Mouse (Mus musculus) testis, adult 2 months (tissue): ENCODE results near the gene Gucd1. TPM values are rescaled to one million over a fixed set of nuclear protein-coding genes. Genes with fewer than 3 reads are reported as not detected.

Source experiments
- H3K27ac ChIP-seq: fragments of 200-500 bp; 2 replicates; pipeline ENCODE4 v1.5.1; 2012; ENCODE audit warnings: low read depth, low read length; ENCODE audit not compliant: control insufficient read depth, insufficient read depth
- H3K27me3 ChIP-seq: fragments of 200-500 bp; 2 replicates; pipeline ENCODE4 v1.6.1; 2012; ENCODE audit warnings: mild to moderate bottlenecking, low read length, moderate library complexity; ENCODE audit not compliant: control insufficient read depth, insufficient read depth
- H3K36me3 ChIP-seq: fragments of 200-500 bp; 2 replicates; pipeline ENCODE4 v1.6.1; 2012; ENCODE audit warnings: mild to moderate bottlenecking, low read length; ENCODE audit not compliant: control insufficient read depth, insufficient read depth
- H3K4me1 ChIP-seq: fragments of 200-500 bp; 2 replicates; pipeline ENCODE4 v1.6.1; 2012; ENCODE audit warnings: low read length; ENCODE audit not compliant: control insufficient read depth, insufficient read depth
- H3K4me3 ChIP-seq: fragments of 200-500 bp; 2 replicates; pipeline ENCODE4 v1.5.1; 2012; ENCODE audit warnings: low read depth, mild to moderate bottlenecking, low read length, moderate library complexity, mixed read lengths; ENCODE audit not compliant: control insufficient read depth
- CTCF ChIP-seq: fragments of 200-500 bp; IDR thresholded peaks from 2 replicates; pipeline ENCODE4 v1.5.1; 2012; ENCODE audit warnings: low read depth, mild to moderate bottlenecking, inconsistent platforms, low read length, moderate library complexity; ENCODE audit not compliant: control insufficient read depth, insufficient read depth, insufficient replicate concordance
- POLR2A ChIP-seq: fragments of 200-500 bp; IDR thresholded peaks from 2 replicates; pipeline ENCODE4 v1.6.1; 2012; ENCODE audit warnings: low read depth, mild to moderate bottlenecking, inconsistent platforms, low read length, moderate library complexity; ENCODE audit not compliant: control insufficient read depth
- polyA plus RNA-seq: library from polyadenylated mRNA; depleted of rRNA; stranded (reverse); fragments of >200 nt; gene quantifications from 2 replicates; pipeline ENCODE4 v1.2.3, GENCODE M21; 2012

Gene Gucd1
- polyA plus RNA-seq, 1 experiment, result 15.1 TPM

DNA sequence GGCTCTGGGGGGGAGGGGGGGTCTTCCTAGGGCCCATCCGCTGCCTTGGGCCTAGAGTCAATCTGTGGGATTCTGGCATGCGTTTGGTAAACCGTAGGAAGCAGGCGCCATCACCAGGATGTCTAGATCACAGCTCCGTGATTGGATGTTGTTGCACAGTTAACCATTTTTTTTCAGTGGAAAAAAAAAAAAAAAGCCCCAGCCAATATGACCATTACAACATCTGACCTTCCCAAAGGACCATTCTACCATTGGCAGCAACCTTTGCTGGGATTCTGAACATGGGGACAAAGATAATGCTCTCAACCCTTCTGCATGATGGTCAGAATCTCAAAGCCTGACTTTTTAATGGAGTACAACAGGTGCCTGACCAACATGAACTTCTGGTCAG is 87.6 kb downstream of the Gucd1 start:
- no peaks in the 10 kb centered on the region for H3K36me3 ChIP-seq
- no peak overlapping the region for H3K4me3 ChIP-seq
- no peaks in the 10 kb centered on the region; the same call in 1 of the 2 replicates for H3K4me1 ChIP-seq
- H3K27ac ChIP-seq, result no peak overlapping the region
- no peaks in the 10 kb centered on the region for H3K27me3 ChIP-seq
- TF ChIP-seq CTCF, result no peak
- no peak for TF ChIP-seq POLR2A

DNA sequence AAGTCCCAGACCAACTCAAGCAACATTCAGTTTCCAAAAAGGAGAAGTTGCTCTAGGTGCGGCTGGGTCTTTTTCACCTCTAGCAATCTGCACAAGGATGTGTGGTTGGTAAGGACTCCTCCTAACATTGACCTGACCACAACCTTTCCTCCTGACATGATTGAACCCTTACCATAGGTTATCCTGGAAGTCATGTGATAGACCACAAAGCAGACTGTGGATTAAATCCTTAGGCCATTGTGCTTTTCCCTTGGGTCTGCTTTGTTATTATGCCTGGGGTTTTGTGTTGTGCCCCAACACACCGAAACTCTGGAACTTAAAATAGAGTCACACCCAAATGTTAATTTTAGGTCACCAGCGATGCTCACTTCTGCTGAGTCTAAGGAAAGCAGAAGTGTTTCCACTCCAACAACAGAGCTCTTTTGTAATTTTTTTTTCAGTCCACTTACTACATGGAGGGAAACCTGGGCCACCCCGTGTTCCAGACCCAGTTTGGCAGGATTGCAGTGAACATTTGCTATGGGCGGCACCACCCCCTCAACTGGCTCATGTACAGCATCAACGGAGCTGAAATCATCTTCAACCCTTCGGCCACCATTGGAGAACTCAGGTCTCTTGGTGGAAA is 88.1 kb downstream of the Gucd1 start:
- Histone ChIP-seq H3K4me3 (no peak overlapping the region), H3K27ac (no peak overlapping the region), H3K36me3 (no peaks in the 10 kb centered on the region), H3K27me3 (no peaks in the 10 kb centered on the region), H3K4me1 (no peaks in the 10 kb centered on the region; the same call in 1 of the 2 replicates)
- TF ChIP-seq POLR2A (no peak), CTCF (no peak)

DNA sequence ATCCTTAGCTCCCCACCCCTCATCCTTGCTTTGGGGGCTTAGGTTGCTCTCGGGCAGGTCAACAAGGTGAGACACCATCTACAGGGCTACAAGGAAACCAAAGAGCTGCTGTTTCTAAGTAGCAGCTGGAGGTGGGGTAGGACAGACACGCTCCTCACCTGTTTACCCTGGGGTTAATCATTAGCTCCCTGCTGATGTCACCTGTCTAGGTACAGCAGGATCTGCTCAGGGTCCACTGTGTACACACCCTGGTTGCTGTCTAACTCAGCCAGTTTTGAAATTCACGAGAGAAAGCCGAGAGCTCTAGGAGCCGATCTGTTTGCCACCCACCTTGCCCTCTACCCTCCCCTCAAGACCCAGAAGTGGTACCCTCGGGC is 88.8 kb downstream of the Gucd1 start:
- H3K4me3 ChIP-seq, result no peak overlapping the region
- TF ChIP-seq POLR2A (no peak), CTCF (no peak)

DNA sequence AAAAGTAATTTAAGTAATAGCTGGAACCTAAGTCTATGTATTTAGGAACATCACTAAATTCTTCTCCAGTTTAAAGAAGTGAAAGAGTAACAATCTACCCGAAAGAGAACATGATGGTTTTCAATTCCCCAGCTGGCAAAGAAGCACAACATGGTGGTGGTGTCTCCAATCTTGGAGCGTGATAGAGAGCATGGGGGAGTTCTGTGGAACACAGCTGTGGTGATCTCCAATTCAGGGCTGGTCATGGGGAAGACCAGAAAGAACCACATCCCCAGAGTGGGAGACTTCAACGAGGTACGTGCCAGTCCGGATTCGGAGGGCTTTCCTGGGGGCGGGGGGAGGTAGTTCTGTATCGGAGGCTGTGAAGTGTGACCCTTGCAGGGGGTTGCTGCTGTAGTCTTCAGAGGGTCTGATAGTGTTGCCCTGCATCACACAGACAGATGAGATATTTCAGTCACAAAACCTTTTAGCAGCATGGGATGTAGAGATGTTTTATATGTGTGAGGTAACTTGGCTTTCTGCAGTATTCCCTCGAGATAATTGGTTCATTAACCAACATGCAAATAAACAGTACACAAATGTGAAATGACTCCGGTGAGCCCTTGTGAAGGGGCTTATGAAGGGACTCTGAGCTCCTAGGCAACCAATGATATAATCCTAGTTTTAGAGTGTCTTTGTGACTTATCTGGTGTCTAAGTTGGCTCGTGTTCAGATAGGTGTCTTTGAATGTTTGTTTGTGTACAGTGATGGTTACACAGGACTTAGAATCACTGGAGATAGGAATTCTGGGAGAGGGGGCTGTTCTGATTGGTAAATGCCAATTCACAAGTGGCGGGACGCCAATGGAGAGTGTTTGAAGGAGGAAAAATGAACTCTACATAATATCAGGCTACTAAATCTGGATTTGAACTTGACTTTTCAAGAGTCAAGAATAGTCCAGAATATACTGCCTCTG is 89.4 kb downstream of the Gucd1 start:
- no peak overlapping the region for H3K27ac ChIP-seq
- H3K4me3 ChIP-seq, result no peak overlapping the region
- TF ChIP-seq POLR2A (no peak), CTCF (no peak)
- H3K27me3 ChIP-seq, result no peaks in the 10 kb centered on the region
- no peaks in the 10 kb centered on the region for H3K36me3 ChIP-seq
- no peaks in the 10 kb centered on the region; the same call in 1 of the 2 replicates for H3K4me1 ChIP-seq

More for the DNA sequence above, 88.8 kb downstream of the Gucd1 start:
- no peaks in the 10 kb centered on the region for H3K36me3 ChIP-seq
- no peaks in the 10 kb centered on the region; the same call in 1 of the 2 replicates for H3K4me1 ChIP-seq
- H3K27ac ChIP-seq, result no peak overlapping the region
- H3K27me3 ChIP-seq, result no peaks in the 10 kb centered on the region

DNA sequence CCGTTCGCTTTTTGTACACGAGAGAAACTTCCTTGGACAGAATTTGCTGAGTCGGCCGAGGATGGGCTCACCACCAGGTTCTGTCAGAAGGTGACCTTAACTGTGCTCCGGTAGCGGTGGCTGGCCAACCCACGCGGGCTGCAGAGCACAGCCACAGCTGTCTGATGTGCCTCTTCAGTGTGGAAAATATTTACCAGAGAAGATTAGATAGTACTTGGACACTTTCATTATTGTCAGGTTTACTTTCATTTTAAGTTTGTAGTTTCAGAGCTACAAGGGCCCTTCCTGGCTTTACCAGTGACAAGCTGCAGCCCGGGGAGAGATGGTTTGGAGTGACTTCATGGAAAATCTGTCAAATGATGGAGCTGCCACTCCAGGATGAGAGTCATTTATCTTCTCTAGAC is 93.3 kb downstream of the Gucd1 start:
- H3K27me3 ChIP-seq, result no peaks in the 10 kb centered on the region
- H3K4me1 ChIP-seq, result no peaks in the 10 kb centered on the region
- no peak overlapping the region for H3K27ac ChIP-seq
- no peak overlapping the region for H3K4me3 ChIP-seq
- no peak for TF ChIP-seq POLR2A
- no peak for TF ChIP-seq CTCF
- H3K36me3 ChIP-seq, result no peaks in the 10 kb centered on the region

DNA sequence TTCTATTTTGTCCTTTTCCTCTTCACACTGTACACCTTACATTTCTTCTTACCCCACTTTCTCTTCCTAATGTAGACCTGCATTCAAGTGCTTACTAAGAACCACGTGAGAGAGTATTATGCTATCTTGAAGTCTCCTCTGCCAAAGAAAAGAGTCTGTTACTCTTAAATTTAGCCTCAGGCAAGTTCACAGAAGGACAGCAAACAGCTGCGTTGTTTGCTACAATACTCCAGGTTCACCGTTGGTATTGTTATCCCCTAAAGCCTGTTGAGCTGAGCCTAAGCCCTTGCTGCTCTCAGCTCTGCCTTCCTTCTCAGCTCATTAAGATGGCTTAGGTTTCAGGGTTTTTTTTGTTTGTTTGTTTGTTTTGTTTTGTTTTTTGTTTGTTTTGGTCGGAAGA is 99.0 kb downstream of the Gucd1 start:
- no peaks in the 10 kb centered on the region for H3K36me3 ChIP-seq
- no peaks in the 10 kb centered on the region for H3K27me3 ChIP-seq
- H3K27ac ChIP-seq, result no peak overlapping the region
- H3K4me3 ChIP-seq, result no peak overlapping the region
- TF ChIP-seq POLR2A (no peak), CTCF (no peak)
- peaks cover 2% of the 10 kb centered on the region; the same call in 1 of the 2 replicates for H3K4me1 ChIP-seq

DNA sequence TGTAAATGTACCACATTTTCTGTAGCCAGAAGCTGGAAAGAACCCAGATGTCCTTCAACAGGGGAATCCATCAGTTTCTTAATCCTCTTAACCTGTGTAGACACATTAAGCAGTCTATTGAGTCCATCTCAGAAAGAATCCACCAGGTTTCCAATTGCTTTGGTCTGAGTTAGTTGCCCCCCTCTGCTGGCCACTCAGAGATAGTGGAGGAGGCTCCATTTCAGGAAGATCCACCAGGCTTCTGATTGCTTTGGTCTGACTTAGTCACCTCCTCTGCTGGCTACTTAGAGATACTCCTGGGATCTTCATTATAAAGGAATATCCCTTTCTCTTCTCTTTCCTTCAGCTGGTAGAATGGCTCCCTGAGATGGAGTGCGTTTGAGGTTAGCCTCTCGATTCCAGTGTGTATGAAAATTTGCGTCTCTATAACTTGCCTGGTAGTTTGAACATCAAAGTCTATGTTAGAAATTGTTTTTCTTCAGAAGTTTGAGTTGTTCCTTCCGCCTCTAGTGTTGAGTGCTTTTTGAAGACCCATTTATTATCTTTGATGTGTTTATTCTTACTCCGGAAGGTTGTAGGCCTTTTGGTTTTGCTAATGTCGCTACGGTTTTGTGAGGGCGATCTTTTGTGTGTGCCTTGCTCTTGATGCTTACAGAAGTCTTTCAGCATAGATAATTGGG is 100.3 kb downstream of the Gucd1 start:
- TF ChIP-seq POLR2A, result no peak
- no peak for TF ChIP-seq CTCF
- H3K4me3 ChIP-seq, result no peak overlapping the region
- no peaks in the 10 kb centered on the region for H3K36me3 ChIP-seq
- peaks cover 5% of the 10 kb centered on the region for H3K4me1 ChIP-seq
- no peak overlapping the region for H3K27ac ChIP-seq
- H3K27me3 ChIP-seq, result no peaks in the 10 kb centered on the region
